10 mouse cellular contexts compared by ENCODE assay signal in genomic region chr12:104245092-104245491, GRCm38 (mm10). TPM values are rescaled to one million over a fixed set of nuclear protein-coding genes. Genes with fewer than 3 reads are reported as not detected.
A peak's percentile ranks its signal among the peaks of the same experiment; 100 is the strongest.
DNase-seq lines count a peak whose midpoint lies in the region; ATAC-seq and TF ChIP-seq lines count a peak whose summit lies in the region.
"Had no signal": no experiment of that assay in that cellular context is flagged by ENCODE, and none has a peak within 500 bp of the region (broad histone marks: within the 10 kb centered on the region; RNA-seq: fewer than 3 reads in every experiment).

No protein-coding gene starts in this region.

- TF ChIP-seq EP300 in CH12.LX (IDR thresholded peaks at IDR 0.05; ENCODE audit: low read length) = no peak

- H3K4me2 ChIP-seq in kidney, embryonic 16.5 days (replicated peaks; ENCODE audit: low read depth, low read length) = no peak overlapping the region
- no peak overlapping the region for H3K4me2 ChIP-seq in CH12.LX (ENCODE audit: insufficient read depth, low read depth, poor library complexity, severe bottlenecking)
- H3K4me2 ChIP-seq: heart, embryonic 15.5 days; liver, embryonic 15.5 days had no signal

- H3K36me3 ChIP-seq in kidney, adult 2 months (ENCODE audit: control insufficient read depth, insufficient read depth, low read length) = no peaks in the 10 kb centered on the region
- no peaks in the 10 kb centered on the region for H3K36me3 ChIP-seq in kidney, embryonic 16.5 days (ENCODE audit: insufficient read depth, low read length)
- H3K36me3 ChIP-seq in CH12.LX (replicated peaks in 1 of 2; ENCODE audit: control insufficient read depth in 1 of 2, insufficient read depth in 1 of 2, low read length in 1 of 2) = peaks cover 0 to 4% of the 10 kb centered on the region in 2 experiments
- H3K36me3 ChIP-seq: heart, embryonic 15.5 days; liver, embryonic 15.5 days had no signal

- TF ChIP-seq CTCF in kidney, adult 2 months (conservative IDR thresholded peaks at IDR 0.05; ENCODE audit: insufficient read depth, insufficient read length, low read depth, low read length) = peak; percentile 51; the same call in 1 of the 2 replicates
- peak; percentile 60 to 80 for TF ChIP-seq CTCF in CH12.LX (conservative IDR thresholded peaks at IDR 0.05 in 1 of 2, IDR thresholded peaks at IDR 0.05 in 1 of 2; ENCODE audit: low read depth in 2 of 2, low read length in 2 of 2)

- no peaks in the 10 kb centered on the region for H3K4me1 ChIP-seq in kidney, adult 2 months (ENCODE audit: control insufficient read depth, insufficient read depth, low read length)
- 0 out of 2 replicates have a peak, but pooled peaks cover 3% of the 10 kb centered on the region for H3K4me1 ChIP-seq in kidney, embryonic 16.5 days (ENCODE audit: insufficient read depth, low read length)
- H3K4me1 ChIP-seq in CH12.LX (ENCODE audit: control insufficient read depth in 1 of 2, insufficient read depth in 2 of 2) = peaks cover 3 to 29% of the 10 kb centered on the region in 2 experiments; a peak in 3 of 4 replicates
- H3K4me1 ChIP-seq: heart, embryonic 15.5 days; liver, embryonic 15.5 days had no signal

- no peak for TF ChIP-seq POLR2A in kidney, adult 2 months (IDR thresholded peaks at IDR 0.05; ENCODE audit: low read depth, low read length)
- no peak for TF ChIP-seq POLR2A in CH12.LX (IDR thresholded peaks at IDR 0.05; ENCODE audit: low read depth, low read length)

- no peaks in the 10 kb centered on the region for H3K27me3 ChIP-seq in kidney, adult 2 months (replicated peaks; ENCODE audit: control insufficient read depth, insufficient read depth, low read length)
- no peaks in the 10 kb centered on the region for H3K27me3 ChIP-seq in kidney, embryonic 16.5 days (ENCODE audit: insufficient read depth, low read length)
- no peaks in the 10 kb centered on the region for H3K27me3 ChIP-seq in CH12.LX (replicated peaks)
- H3K27me3 ChIP-seq: heart, embryonic 15.5 days; liver, embryonic 15.5 days had no signal

- no peak overlapping the region for H3K27ac ChIP-seq in kidney, adult 2 months (ENCODE audit: insufficient read depth, low read depth, low read length)
- no peak overlapping the region for H3K27ac ChIP-seq in kidney, embryonic 16.5 days (ENCODE audit: low read length)
- no peak overlapping the region for H3K27ac ChIP-seq in CH12.LX (ENCODE audit: insufficient read depth, low read depth)
- H3K27ac ChIP-seq: heart, embryonic 15.5 days; liver, embryonic 15.5 days had no signal

- in situ Hi-C loops in CH12.LX (cut with MboI; ENCODE audit: low pct_ligation_motif_present, low pct_unique_long_range_greater_than_20kb, low sequenced_read_pairs) = loop anchor here (10.0 kb wide), 1 partner anchor 170 kb away; no protein-coding TSS in a partner anchor

- no peak for ATAC-seq in kidney, embryonic 16.5 days (ENCODE audit: low FRiP score, low TSS enrichment)
- ATAC-seq in activated CD4-positive, CD25-positive, alpha-beta regulatory T cell, adult 4 months = peak; percentile 60

- no peak overlapping the region for H3K9ac ChIP-seq in kidney, embryonic 16.5 days (replicated peaks; ENCODE audit: low read length)
- H3K9ac ChIP-seq in CH12.LX (ENCODE audit: insufficient read depth, low read depth) = no peak overlapping the region
- H3K9ac ChIP-seq: heart, embryonic 15.5 days; liver, embryonic 15.5 days had no signal

- 64% methylated on average over 1 of the region's 1 CpGs for WGBS in kidney, adult 2 months
- 77% methylated on average over 1 of the region's 1 CpGs for WGBS in kidney, embryonic 16.5 days

- no peaks in the 10 kb centered on the region for H3K9me3 ChIP-seq in kidney, embryonic 16.5 days (ENCODE audit: low read length)
- no peaks in the 10 kb centered on the region for H3K9me3 ChIP-seq in CH12.LX (replicated peaks; ENCODE audit: low read length)
- H3K9me3 ChIP-seq: heart, embryonic 15.5 days; liver, embryonic 15.5 days had no signal

- no peak overlapping the region for H3K4me3 ChIP-seq in kidney, adult 2 months (ENCODE audit: insufficient read depth, low read depth, low read length)
- no peak overlapping the region for H3K4me3 ChIP-seq in kidney, embryonic 16.5 days (ENCODE audit: low read length)
- H3K4me3 ChIP-seq in CH12.LX (replicated peaks in 1 of 3; ENCODE audit: low read depth in 2 of 3, low read length in 2 of 3, poor library complexity in 1 of 3) = no peak overlapping the region
- H3K4me3 ChIP-seq: heart, embryonic 15.5 days; liver, embryonic 15.5 days had no signal

- no peak for DNase-seq in kidney, adult 2 months
- no peak for DNase-seq in CH12.LX (ENCODE audit: extremely low read depth)
- peak; percentile 31 to 53 for DNase-seq in layer of hippocampus, postnatal 14 days (ENCODE audit: low spot score in 2 of 2)
- no peak for DNase-seq in spleen, postnatal 36 days (ENCODE audit: low spot score in 2 of 2)
- DNase-seq in adrenal gland, adult 18-20 months (ENCODE audit: low spot score in 2 of 2) = no peak
- DNase-seq in kidney, adult 9 months = no peak

- H3K79me2 ChIP-seq in CH12.LX (replicated peaks; ENCODE audit: control insufficient read depth, extremely low read depth, insufficient read depth, poor library complexity, severe bottlenecking) = no peaks in the 10 kb centered on the region

- peak; percentile 86 for TF ChIP-seq RAD21 in CH12.LX (IDR thresholded peaks at IDR 0.05; ENCODE audit: low read depth, low read length)

- dilution Hi-C loops in CH12.LX (cut with MboI; ENCODE audit: extremely low pct_ligation_motif_present, extremely low pct_unique_long_range_greater_than_20kb, low sequenced_read_pairs) = no loop called here

TF ChIP-seq in CH12.LX, 34 proteins besides CTCF, POLR2A, EP300 and RAD21:
- peak; percentile 94 for TF ChIP-seq SMC3 (IDR thresholded peaks at IDR 0.05; ENCODE audit: low read depth, low read length)
- no peak for TF ChIP-seq JUN (IDR thresholded peaks at IDR 0.05; ENCODE audit: insufficient read depth, low read depth, low read length)
- TF ChIP-seq MAX (IDR thresholded peaks at IDR 0.05; ENCODE audit: low read length) = no peak
- no peak for TF ChIP-seq KAT2A (IDR thresholded peaks at IDR 0.05; ENCODE audit: insufficient replicate concordance, low read length)
- no peak for TF ChIP-seq ETS1 (conservative IDR thresholded peaks at IDR 0.05; ENCODE audit: low read depth, low read length)
- TF ChIP-seq ZC3H11A (IDR thresholded peaks at IDR 0.05; ENCODE audit: low read depth, low read length) = peak; percentile 76
- no peak for TF ChIP-seq CHD2 (IDR thresholded peaks at IDR 0.05; ENCODE audit: low read length)

RNA-seq across cellular contexts. Expression of gene Serpina3g, which starts 9.0 kb away (rescaled TPM):
- polyA plus RNA-seq in kidney, adult 2 months (2012; rRNA removed) = 3.7 and 8.2 TPM in 2 replicates
- 9.2 and 9.6 TPM in 2 replicates for polyA plus RNA-seq in kidney, embryonic 16.5 days (2015; fragmentation: Nextera tagmentation; extraction: Ambion mirVana)
- total RNA-seq in CH12.LX (2012; rRNA removed) (0.88 and 1.4 TPM in 2 replicates), CH12.LX (2014; rRNA removed) (12.9 and 13.9 TPM in 2 replicates)
- polyA plus RNA-seq in CH12.LX (2012; ENCODE audit: insufficient read length, low read depth) = 9.3 and 11.7 TPM in 2 replicates
- 100 to 1,000 TPM; 212 to 230 TPM for polyA plus RNA-seq in activated CD4-positive, CD25-positive, alpha-beta regulatory T cell, adult 4 months (2017; shearing (Covaris generic))
- total RNA-seq in layer of hippocampus, postnatal 14 days (2021) = 1 to 10 TPM in 1 of 2 experiments, under 1 TPM in 1; 0.76 to 1.2 TPM
- total RNA-seq in adrenal gland, adult 18-20 months (2021) = 1 to 10 TPM; 4.3 to 4.8 TPM

RNA-seq across cellular contexts. Expression of gene Serpina3i, which starts 17.8 kb away (rescaled TPM):
- 0.07 and 0.08 TPM in 2 replicates for polyA plus RNA-seq in kidney, adult 2 months (2012; rRNA removed)
- 0.19 and 0.21 TPM in 2 replicates for polyA plus RNA-seq in kidney, embryonic 16.5 days (2015; fragmentation: Nextera tagmentation; extraction: Ambion mirVana)
- not detected in 2 replicates for total RNA-seq in CH12.LX (2012; rRNA removed)
- not detected in 2 replicates for total RNA-seq in CH12.LX (2014; rRNA removed)
- polyA plus RNA-seq in CH12.LX (2012; ENCODE audit: insufficient read length, low read depth) = not detected in 2 replicates
- polyA plus RNA-seq in activated CD4-positive, CD25-positive, alpha-beta regulatory T cell, adult 4 months (2017; shearing (Covaris generic)) = not detected
- total RNA-seq in layer of hippocampus, postnatal 14 days (2021) = under 1 TPM; 0.64 to 0.88 TPM
- not detected for total RNA-seq in adrenal gland, adult 18-20 months (2021)

RNA-seq across cellular contexts. Expression of gene Serpina3f, which starts 30.7 kb away (rescaled TPM):
- 0.12 and 0.70 TPM in 2 replicates for polyA plus RNA-seq in kidney, adult 2 months (2012; rRNA removed)
- polyA plus RNA-seq in kidney, embryonic 16.5 days (2015; fragmentation: Nextera tagmentation; extraction: Ambion mirVana) = 0.07 and 0.12 TPM in 2 replicates
- total RNA-seq in CH12.LX (2012; rRNA removed) = 0.08 TPM in 1 of 2 replicates, not detected in the other
- 0.35 TPM in 1 of 2 replicates, not detected in the other for total RNA-seq in CH12.LX (2014; rRNA removed)
- polyA plus RNA-seq in CH12.LX (2012; ENCODE audit: insufficient read length, low read depth) = 0.22 and 0.51 TPM in 2 replicates
- 10 to 100 TPM; 13.8 to 14.1 TPM for polyA plus RNA-seq in activated CD4-positive, CD25-positive, alpha-beta regulatory T cell, adult 4 months (2017; shearing (Covaris generic))
- total RNA-seq in layer of hippocampus, postnatal 14 days (2021) = not detected
- total RNA-seq in adrenal gland, adult 18-20 months (2021) = under 1 TPM; 0.48 to 0.60 TPM

Comparison
In these comparisons a context has a peak if more than half of its experiments do, and no peak if none do; other contexts are left out.
1. DNase-seq: peak in layer of hippocampus, postnatal 14 days (2 of 2); none in kidney, adult 2 months (single experiment), CH12.LX (single experiment), spleen, postnatal 36 days (0 of 2), adrenal gland, adult 18-20 months (0 of 2) and kidney, adult 9 months (single experiment).
2. RNA of gene Serpina3g, which starts 9.0 kb away (polyA plus RNA-seq): 212 to 230 TPM in activated CD4-positive, CD25-positive, alpha-beta regulatory T cell, adult 4 months; 9.3 to 11.7 TPM in CH12.LX, 9.2 to 9.6 TPM in kidney, embryonic 16.5 days and 3.7 to 8.2 TPM in kidney, adult 2 months; every median in the first group is over 10 times any median in the second.